Mouse (Mus musculus) hindbrain, embryonic 13.5 days (tissue): Measurements from ENCODE around the gene Top1. TPM values are rescaled to one million over a fixed set of nuclear protein-coding genes. Genes with fewer than 3 reads are reported as not detected.

Experiments
- ATAC-seq: fragments of 200-750 bp; cut with Nextera tagmentation; 2 replicates; pipeline ENCODE4 v1.8.0; 2017; ENCODE audit warnings: moderate TSS enrichment; ENCODE audit not compliant: low FRiP score
- H3K27ac ChIP-seq: fragments of 300-500 bp; sonication (generic); 2 replicates; pipeline ENCODE4 v1.5.1; 2015; ENCODE audit warnings: inconsistent platforms, mild to moderate bottlenecking, moderate library complexity
- H3K27me3 ChIP-seq: fragments of 300-500 bp; sonication (generic); 2 replicates; pipeline ENCODE4 v1.6.1; 2015; ENCODE audit warnings: mild to moderate bottlenecking, inconsistent platforms
- H3K36me3 ChIP-seq: fragments of 300-500 bp; sonication (generic); 2 replicates; pipeline ENCODE4 v1.6.1; 2015; ENCODE audit warnings: mild to moderate bottlenecking, inconsistent platforms
- H3K4me1 ChIP-seq: fragments of 300-500 bp; sonication (generic); replicated peaks from 2 replicates; pipeline ENCODE4 v1.6.1; 2015; ENCODE audit warnings: inconsistent platforms
- H3K4me2 ChIP-seq: fragments of 300-500 bp; sonication (generic); 2 replicates; pipeline ENCODE4 v1.6.1; 2015; ENCODE audit warnings: inconsistent platforms, mild to moderate bottlenecking, moderate library complexity
- H3K4me3 ChIP-seq: fragments of 300-500 bp; sonication (generic); 2 replicates; pipeline ENCODE4 v1.5.1; 2015; ENCODE audit warnings: mild to moderate bottlenecking, inconsistent platforms
- H3K9ac ChIP-seq: fragments of 300-500 bp; sonication (generic); 2 replicates; pipeline ENCODE4 v1.6.1; 2015; ENCODE audit warnings: mild to moderate bottlenecking, inconsistent platforms
- H3K9me3 ChIP-seq: fragments of 300-500 bp; sonication (generic); 2 replicates; pipeline ENCODE4 v1.6.1; 2016; ENCODE audit warnings: inconsistent platforms
- WGBS: fragments of 180-500 bp; shearing (Covaris S2); methylation state at CpG from one replicate; pipeline ENCODE4 v1.1.7; 2015; 5-methylcytosine and 5-hydroxymethylcytosine counted together
- polyA plus RNA-seq: library from polyadenylated mRNA; unstranded; fragments of >200 nt; fragmentation: Nextera tagmentation; extraction: Ambion mirVana; gene quantifications from 2 replicates; pipeline ENCODE4 v1.2.1, GENCODE M21; 2015

The Top1 gene
- polyA plus RNA-seq, 1 experiment from 2014 or later = 98.4 TPM

DNA sequence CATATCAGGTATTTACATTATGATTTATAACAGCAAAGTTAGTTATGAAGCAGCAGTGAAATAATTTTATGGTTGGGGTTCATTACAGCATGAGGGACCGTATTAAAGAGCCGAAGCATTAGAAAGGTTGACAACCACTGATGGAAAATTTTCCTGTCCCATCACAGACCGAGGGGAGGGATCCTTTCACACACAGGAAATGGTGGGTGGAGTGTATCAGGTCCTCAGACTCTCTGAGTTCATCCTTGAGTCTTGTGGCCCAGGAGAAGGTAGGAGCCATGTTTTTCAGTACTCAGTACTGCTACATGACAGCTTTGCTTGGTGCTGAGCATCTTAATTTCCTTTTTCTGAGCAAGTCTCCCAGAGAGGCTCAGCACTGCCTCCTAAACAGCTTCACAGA, 118.1 kb downstream of the Top1 start:
- H3K9me3 ChIP-seq = no peaks in the 10 kb centered on the region
- no peaks in the 10 kb centered on the region; the same call in 1 of the 2 replicates for H3K4me1 ChIP-seq
- H3K4me3 ChIP-seq = no peak overlapping the region
- H3K9ac ChIP-seq = no peak overlapping the region
- H3K27me3 ChIP-seq = no peaks in the 10 kb centered on the region
- WGBS = 90% methylated on average over 3 of the region's 3 CpGs
- H3K27ac ChIP-seq = no peak overlapping the region
- no peak for ATAC-seq
- no peak overlapping the region for H3K4me2 ChIP-seq
- peaks cover 83% of the 10 kb centered on the region for H3K36me3 ChIP-seq

DNA sequence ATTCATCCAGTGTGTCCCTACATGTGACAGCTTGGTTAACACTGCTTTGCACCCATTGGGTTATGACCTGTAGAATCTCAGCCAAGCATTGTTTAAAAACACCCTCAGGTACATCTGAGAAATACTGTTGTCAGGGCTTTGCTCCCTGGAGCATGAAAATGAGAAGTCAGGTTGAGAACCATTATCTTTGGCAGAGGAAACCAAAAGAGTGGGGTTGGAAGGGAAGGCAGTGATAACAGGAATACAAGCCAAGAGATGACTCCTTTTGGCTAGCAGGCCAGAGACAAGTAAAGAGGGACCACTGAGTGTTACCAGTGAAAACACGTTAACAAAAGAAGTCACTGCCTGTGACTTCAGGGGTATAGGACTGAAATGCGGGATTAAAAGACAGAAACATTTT, 118.7 kb downstream of the Top1 start:
- 96% methylated on average over 2 of the region's 2 CpGs for WGBS
- Histone ChIP-seq H3K4me2 (no peak overlapping the region), H3K9me3 (no peaks in the 10 kb centered on the region), H3K4me3 (no peak overlapping the region), H3K4me1 (no peaks in the 10 kb centered on the region; the same call in 1 of the 2 replicates), H3K27me3 (no peaks in the 10 kb centered on the region), H3K27ac (no peak overlapping the region), H3K36me3 (peaks cover 83% of the 10 kb centered on the region), H3K9ac (no peak overlapping the region)
- ATAC-seq = no peak

DNA sequence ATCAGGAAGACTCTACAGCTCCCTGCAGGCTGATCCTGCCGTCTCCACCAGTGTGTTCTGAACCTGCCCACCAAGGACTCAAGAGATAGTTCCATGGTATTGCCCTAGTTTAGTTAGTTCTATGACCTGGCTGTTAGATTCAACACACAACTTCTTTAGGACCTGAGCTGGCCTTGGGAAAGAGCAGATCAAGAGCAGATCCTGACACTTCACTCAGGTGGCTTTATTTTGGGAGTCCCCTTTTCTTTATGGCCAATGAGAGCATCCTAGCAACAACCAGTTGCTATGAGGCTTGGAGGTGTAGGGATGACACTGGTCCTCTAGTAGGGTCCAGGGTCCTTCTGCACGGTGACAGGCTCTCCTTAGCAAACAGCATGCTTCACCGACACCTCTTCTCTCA, 119.4 kb downstream of the Top1 start:
- 78% methylated on average over 3 of the region's 3 CpGs for WGBS
- no peaks in the 10 kb centered on the region for H3K9me3 ChIP-seq
- H3K27me3 ChIP-seq = no peaks in the 10 kb centered on the region
- ATAC-seq = no peak
- peaks cover 78% of the 10 kb centered on the region for H3K36me3 ChIP-seq
- no peak overlapping the region for H3K4me3 ChIP-seq
- no peaks in the 10 kb centered on the region; the same call in 1 of the 2 replicates for H3K4me1 ChIP-seq
- H3K9ac ChIP-seq = no peak overlapping the region
- no peak overlapping the region for H3K27ac ChIP-seq
- no peak overlapping the region for H3K4me2 ChIP-seq

DNA sequence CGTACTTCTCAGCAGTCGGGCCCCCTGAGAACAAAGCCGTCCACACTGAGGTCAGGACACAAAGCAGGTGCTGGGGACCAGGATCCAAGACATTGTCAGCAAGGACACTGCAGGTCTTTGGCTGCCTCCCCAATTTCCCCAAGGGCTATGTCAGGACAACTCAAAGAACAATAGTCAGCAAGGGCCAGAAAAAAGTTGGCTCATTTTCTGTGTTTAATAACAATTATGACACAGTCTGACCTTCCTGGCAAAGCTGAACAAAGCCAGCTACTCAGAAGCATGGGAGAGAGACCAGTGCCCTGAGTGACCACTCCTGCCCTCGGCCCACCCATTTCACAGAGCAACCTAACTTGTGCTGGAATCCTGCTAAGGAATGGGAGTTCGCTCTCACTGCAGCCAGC, 120.7 kb downstream of the Top1 start:
- Histone ChIP-seq H3K27ac (no peak overlapping the region), H3K4me1 (no peaks in the 10 kb centered on the region; the same call in 1 of the 2 replicates), H3K36me3 (peaks cover 65% of the 10 kb centered on the region), H3K9me3 (no peaks in the 10 kb centered on the region), H3K4me2 (no peak overlapping the region), H3K4me3 (no peak overlapping the region), H3K9ac (no peak overlapping the region), H3K27me3 (no peaks in the 10 kb centered on the region)
- no peak for ATAC-seq
- 69% methylated on average over 5 of the region's 5 CpGs for WGBS

DNA sequence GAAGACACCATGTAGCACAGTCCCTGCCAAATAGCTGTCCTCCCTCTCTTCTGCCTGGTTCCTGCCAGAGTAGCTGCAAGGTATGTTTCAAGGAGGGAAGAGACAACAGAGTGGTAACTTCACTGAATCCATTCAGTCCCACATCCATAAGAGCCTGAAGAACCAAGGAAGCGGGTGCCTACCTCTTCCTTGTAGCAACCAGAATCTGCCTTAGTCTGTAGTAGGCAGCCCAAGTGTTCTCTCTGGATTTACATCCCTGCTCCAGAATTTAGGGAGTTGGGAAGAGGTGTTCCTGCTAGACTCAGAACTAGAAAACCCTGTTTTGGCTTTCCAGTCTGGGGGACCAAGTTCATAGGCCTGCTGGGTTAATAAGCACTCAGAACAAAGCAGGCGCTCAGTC, 121.5 kb downstream of the Top1 start:
- Histone ChIP-seq H3K9me3 (no peaks in the 10 kb centered on the region), H3K36me3 (peaks cover 57% of the 10 kb centered on the region), H3K27me3 (no peaks in the 10 kb centered on the region), H3K4me3 (no peak overlapping the region), H3K4me2 (no peak overlapping the region), H3K27ac (no peak overlapping the region), H3K9ac (no peak overlapping the region), H3K4me1 (no peaks in the 10 kb centered on the region; the same call in 1 of the 2 replicates)
- 94% methylated on average over 2 of the region's 2 CpGs for WGBS
- no peak for ATAC-seq

DNA sequence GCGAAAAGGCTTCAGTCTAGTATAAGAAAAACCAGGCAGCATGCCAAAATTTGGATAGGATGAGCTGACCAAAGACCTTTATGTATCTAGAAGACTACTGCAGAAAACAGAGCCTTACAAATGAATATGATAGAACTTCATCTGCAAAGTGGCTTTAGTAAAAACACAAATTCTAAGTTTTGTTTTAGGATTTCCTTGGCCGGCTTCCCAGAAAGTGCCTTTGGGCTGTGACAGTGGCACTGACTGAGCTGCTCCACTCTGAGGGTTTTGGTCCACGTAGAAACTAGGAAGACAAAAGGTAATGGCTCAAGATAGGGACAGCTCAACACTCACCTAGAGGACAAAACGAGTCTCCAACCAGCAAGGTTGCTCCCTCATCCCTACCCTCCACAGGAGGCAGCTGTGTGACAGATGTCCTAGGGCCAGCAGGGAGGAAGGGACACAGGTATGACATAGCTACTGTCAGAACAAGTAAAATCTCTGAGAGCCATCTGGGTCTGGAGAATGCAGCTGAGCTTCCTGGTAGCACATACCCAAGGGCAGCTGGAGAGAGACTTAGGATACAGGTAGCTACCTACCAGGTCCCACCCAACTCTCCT, 122.5 kb downstream of the Top1 start:
- Histone ChIP-seq H3K27ac (no peak overlapping the region), H3K36me3 (peaks cover 47% of the 10 kb centered on the region), H3K4me1 (no peaks in the 10 kb centered on the region; the same call in 1 of the 2 replicates), H3K4me2 (no peak overlapping the region), H3K4me3 (no peak overlapping the region), H3K9me3 (no peaks in the 10 kb centered on the region), H3K27me3 (no peaks in the 10 kb centered on the region), H3K9ac (no peak overlapping the region)
- WGBS = 85% methylated on average over 4 of the region's 4 CpGs
- no peak for ATAC-seq

DNA sequence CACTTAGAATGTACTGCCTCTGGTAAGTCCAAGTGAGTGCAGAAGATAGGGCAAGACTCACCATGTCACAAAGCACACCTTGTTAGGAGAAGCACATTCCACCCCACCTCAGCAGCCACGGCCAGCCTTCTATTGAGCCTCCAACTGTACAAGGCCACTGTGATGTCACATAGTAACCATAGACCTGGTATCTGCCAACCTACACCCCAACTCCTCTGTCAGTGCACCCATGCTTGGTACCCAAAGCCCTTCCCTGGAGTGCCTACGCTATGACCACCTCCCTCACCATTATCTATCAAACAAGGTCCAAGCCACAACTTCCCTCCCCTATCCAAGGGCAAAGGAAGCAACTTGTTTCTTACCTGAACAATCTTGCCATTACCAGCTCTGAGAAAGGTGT, 123.3 kb downstream of the Top1 start:
- ATAC-seq = peak; percentile 38; the same call in 1 of the 2 replicates
- Histone ChIP-seq H3K27me3 (no peaks in the 10 kb centered on the region), H3K36me3 (peaks cover 39% of the 10 kb centered on the region), H3K4me1 (no peaks in the 10 kb centered on the region; the same call in 1 of the 2 replicates), H3K9ac (no peak overlapping the region), H3K4me3 (no peak overlapping the region), H3K9me3 (no peaks in the 10 kb centered on the region), H3K4me2 (no peak overlapping the region), H3K27ac (no peak overlapping the region)
- WGBS = 98% methylated on average over 2 of the region's 2 CpGs

DNA sequence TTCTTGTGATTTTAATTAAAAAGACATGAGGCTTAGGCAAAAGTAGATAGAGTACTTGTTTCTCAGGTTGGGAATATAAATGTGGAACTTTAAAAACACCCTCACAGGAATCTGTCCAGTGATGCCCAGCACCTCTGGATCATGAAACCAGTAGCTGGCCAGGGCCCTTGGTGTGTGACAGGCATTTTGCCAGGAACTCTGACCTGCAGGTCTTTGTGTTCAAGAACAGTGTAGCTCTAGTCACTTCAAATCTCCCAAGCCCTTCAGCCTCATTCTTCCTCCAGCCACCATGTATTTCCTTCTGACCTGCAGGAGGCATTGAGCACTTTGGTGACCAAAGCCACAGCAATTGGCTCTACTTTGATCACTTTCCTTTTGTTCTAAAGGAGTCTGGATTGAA, 124.7 kb downstream of the Top1 start:
- Histone ChIP-seq H3K27me3 (no peaks in the 10 kb centered on the region), H3K36me3 (peaks cover 27% of the 10 kb centered on the region), H3K4me2 (no peak overlapping the region), H3K27ac (0 out of 2 replicates have a peak overlapping the region, but pooled peaks have one; percentile 6), H3K4me3 (no peak overlapping the region), H3K4me1 (no peaks in the 10 kb centered on the region; the same call in 1 of the 2 replicates), H3K9me3 (no peaks in the 10 kb centered on the region), H3K9ac (no peak overlapping the region)
- no peak for ATAC-seq

DNA sequence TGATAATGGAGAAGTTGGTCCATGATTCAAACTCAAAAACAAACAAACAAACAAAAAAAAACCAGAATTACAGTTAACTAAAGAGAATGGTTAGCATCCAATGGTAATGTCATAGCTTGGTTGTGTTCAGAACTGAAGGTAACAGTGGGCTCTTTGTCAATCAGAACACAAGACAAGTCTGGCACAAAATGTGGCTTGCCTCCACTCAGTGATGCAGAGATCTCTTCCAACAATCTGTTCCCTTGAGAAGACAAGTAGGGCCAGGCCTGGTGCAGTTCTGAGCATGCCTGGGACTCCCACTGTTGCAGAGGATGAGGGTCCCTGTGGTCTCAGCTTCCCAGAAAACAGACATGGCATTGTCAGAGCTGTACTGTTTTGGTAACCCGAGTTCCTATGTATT, 125.2 kb downstream of the Top1 start:
- no peak overlapping the region for H3K9ac ChIP-seq
- no peaks in the 10 kb centered on the region for H3K9me3 ChIP-seq
- WGBS = 80% methylated on average over 1 of the region's 1 CpGs
- no peaks in the 10 kb centered on the region for H3K27me3 ChIP-seq
- H3K36me3 ChIP-seq = peaks cover 29% of the 10 kb centered on the region
- no peak overlapping the region for H3K4me2 ChIP-seq
- no peak overlapping the region for H3K27ac ChIP-seq
- ATAC-seq = no peak
- no peaks in the 10 kb centered on the region; the same call in 1 of the 2 replicates for H3K4me1 ChIP-seq
- H3K4me3 ChIP-seq = no peak overlapping the region

DNA sequence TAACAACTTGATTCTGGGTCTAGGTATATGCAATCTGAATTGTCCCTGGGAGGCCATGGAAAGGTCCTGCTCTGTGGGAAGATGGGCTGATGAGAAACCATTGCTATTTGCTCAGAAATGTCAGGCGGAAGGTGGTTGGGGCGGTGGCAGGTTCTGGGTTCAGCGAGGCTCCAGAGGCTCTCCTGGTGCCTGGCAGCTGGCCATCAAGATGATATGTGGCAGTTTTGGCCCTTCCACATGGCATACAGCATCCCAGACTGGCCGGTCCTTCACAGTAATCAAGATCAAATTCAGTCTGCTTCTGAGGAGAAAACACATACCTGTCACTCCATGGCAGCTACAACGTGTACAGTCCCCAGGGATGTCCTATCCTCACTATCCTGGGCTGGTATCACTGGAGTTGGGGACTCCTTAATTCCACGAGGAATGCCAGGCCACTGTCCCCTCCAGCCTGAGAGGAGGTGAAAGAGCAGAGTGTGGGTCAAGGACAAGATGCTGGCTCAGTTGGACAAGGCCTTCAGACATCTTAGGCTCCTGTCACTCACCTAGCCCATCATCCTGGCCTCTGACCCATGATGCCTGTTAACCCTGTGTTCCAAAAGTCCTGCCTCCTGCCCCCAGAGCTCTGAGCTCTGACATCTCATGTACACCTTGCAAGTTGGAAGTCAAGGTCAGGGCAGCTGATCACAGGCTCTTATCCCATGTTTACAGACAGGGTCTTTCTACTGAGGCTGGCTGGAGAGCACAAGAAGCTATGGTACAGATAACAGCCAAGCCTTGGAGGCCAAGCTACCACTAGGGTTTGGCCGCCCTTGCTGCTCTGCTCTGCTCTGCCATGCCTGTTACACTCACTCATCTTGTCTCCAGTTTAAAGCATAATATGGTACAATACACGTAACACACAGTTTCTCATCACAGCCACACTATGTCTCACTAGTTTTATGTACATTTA, 125.9 kb downstream of the Top1 start:
- ATAC-seq = no peak
- H3K27ac ChIP-seq = no peak overlapping the region
- H3K27me3 ChIP-seq = no peaks in the 10 kb centered on the region
- peaks cover 23% of the 10 kb centered on the region for H3K36me3 ChIP-seq
- no peak overlapping the region for H3K4me3 ChIP-seq
- H3K4me1 ChIP-seq = no peaks in the 10 kb centered on the region; the same call in 1 of the 2 replicates
- H3K9ac ChIP-seq = no peak overlapping the region
- H3K9me3 ChIP-seq = no peaks in the 10 kb centered on the region
- H3K4me2 ChIP-seq = no peak overlapping the region
- WGBS = 88% methylated on average over 8 of the region's 8 CpGs
